Mouse (Mus musculus): ENCODE data around the gene Fuca1. TPM values are rescaled to one million over a fixed set of nuclear protein-coding genes. Genes with fewer than 3 reads are reported as not detected.

Fuca1 gene
- total and polyA plus RNA-seq, 3 experiments, result 26.8 to 48.6 TPM; not detected in 1

- no peak for TF ChIP-seq RAD21 (IDR thresholded peaks at IDR 0.05; ENCODE audit: low read depth, low read length)
- TF ChIP-seq ZKSCAN1 (IDR thresholded peaks at IDR 0.05; ENCODE audit: low read depth, low read length), result no peak
Observed at GRCm38 (mm10) chr4:135898380-135899049, 22.0 kb upstream of the Fuca1 start (continued).

DNA sequence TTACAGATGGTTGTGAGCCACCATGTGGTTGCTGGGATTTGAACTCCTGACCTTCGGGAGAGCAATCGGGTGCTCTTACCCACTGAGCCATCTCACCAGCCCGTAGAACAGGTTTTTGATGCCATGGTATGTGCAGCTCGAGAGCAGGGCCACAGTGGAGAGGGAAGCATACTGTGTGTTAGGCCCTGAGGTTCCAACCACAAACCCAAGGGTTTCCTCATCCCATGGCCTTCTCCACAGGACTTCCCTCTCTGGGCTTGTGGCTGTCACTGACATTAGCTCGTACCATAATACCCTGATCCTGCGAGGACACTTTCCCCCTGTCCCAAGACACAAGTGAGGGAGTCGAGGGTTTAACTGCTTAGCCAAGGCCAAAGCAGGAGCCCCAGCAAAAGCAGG, 21.5 kb upstream of the Fuca1 start:
- no peak overlapping the region for H3K9ac ChIP-seq (ENCODE audit: control insufficient read depth, low read depth, low read length, poor library complexity, severe bottlenecking)

DNA sequence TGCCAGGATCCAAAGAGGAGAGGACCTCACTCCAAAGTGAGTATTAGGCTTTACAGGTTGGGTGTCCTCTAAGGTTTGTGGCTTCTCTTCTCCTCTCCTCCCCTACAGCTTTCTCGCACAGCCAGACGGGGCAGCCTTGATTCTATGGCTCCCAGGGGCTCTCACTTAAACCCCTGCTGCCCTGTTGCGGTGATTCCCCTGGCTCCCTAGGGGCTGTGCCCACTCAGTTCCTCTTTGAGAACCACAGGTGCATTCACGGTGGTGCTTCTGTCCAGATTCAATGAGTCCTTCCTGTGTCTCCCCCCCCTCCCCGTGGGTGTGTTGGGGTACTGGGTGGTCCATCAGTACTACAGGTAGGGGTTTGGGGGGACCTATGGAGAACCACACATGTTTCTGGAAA, 20.5 kb upstream of the Fuca1 start:
- H3K27ac ChIP-seq (ENCODE audit: control insufficient read depth, low read depth, low read length), result no peak overlapping the region
- peaks cover 0 to 22% of the 10 kb centered on the region in 2 experiments; a peak in 2 of 4 replicates for H3K36me3 ChIP-seq (ENCODE audit: control insufficient read depth in 1 of 2, insufficient read depth in 2 of 2, low read length in 2 of 2)
- H3K4me3 ChIP-seq (ENCODE audit: control insufficient read depth in 1 of 2, insufficient read depth in 1 of 2, low read depth in 2 of 2, low read length in 2 of 2), result no peak overlapping the region
- H3K79me2 ChIP-seq (ENCODE audit: control insufficient read depth, insufficient read depth, low read length, poor library complexity), result peaks cover 5% of the 10 kb centered on the region
- no peak for DNase-seq (ENCODE audit: low read depth, low spot score)
- TF ChIP-seq CTCF (IDR thresholded peaks at IDR 0.05 in 2 of 3, conservative IDR thresholded peaks at IDR 0.05 in 1 of 3; ENCODE audit: control insufficient read depth in 1 of 3, insufficient read depth in 1 of 3, low read depth in 2 of 3, low read length in 3 of 3, poor library complexity in 1 of 3, severe bottlenecking in 1 of 3), result no peak
- no peak for TF ChIP-seq NRF1 (IDR thresholded peaks at IDR 0.05; ENCODE audit: insufficient read depth, low read depth, low read length, poor library complexity, severe bottlenecking)
- TF ChIP-seq BHLHE40 (IDR thresholded peaks at IDR 0.05; ENCODE audit: borderline replicate concordance, low read depth, low read length), result no peak
- TF ChIP-seq POLR2A (IDR thresholded peaks at IDR 0.05; ENCODE audit: control insufficient read depth in 1 of 2, insufficient read depth in 1 of 2, low read depth in 1 of 2, low read length in 2 of 2, poor library complexity in 1 of 2), result no peak
- no peak for TF ChIP-seq JUND (IDR thresholded peaks at IDR 0.05; ENCODE audit: low read depth, low read length)
- TF ChIP-seq MXI1 (IDR thresholded peaks at IDR 0.05; ENCODE audit: low read depth, low read length), result no peak
- TF ChIP-seq UBTF (IDR thresholded peaks at IDR 0.05; ENCODE audit: borderline replicate concordance, insufficient read depth, low read depth, low read length), result no peak
- no peak for TF ChIP-seq TBP (IDR thresholded peaks at IDR 0.05; ENCODE audit: low read depth, low read length)
- no peak for TF ChIP-seq POLR2AphosphoS5 (IDR thresholded peaks at IDR 0.05; ENCODE audit: borderline replicate concordance, low read depth, low read length)
- no peak for TF ChIP-seq USF2 (IDR thresholded peaks at IDR 0.05; ENCODE audit: borderline replicate concordance in 1 of 2, insufficient read depth in 1 of 2, low read depth in 1 of 2, low read length in 2 of 2)
- TF ChIP-seq MEF2A (IDR thresholded peaks at IDR 0.05; ENCODE audit: extremely low read depth, insufficient replicate concordance, low read depth, low read length, poor library complexity, severe bottlenecking), result no peak
- TF ChIP-seq EP300 (IDR thresholded peaks at IDR 0.05; ENCODE audit: low read depth in 1 of 2, low read length in 2 of 2), result no peak
- no peak for TF ChIP-seq NELFE (IDR thresholded peaks at IDR 0.05; ENCODE audit: low read depth, low read length)
- H3K4me1 ChIP-seq (ENCODE audit: control insufficient read depth in 1 of 2, insufficient read depth in 2 of 2, low read length in 2 of 2), result peaks cover 18 to 35% of the 10 kb centered on the region in 2 experiments
- no peaks in the 10 kb centered on the region for H3K9me3 ChIP-seq (replicated peaks; ENCODE audit: insufficient read depth, low read length)
- no peaks in the 10 kb centered on the region for H3K27me3 ChIP-seq (ENCODE audit: control insufficient read depth in 1 of 2, insufficient read depth in 2 of 2, low read length in 2 of 2)
- H3K9ac ChIP-seq (ENCODE audit: control insufficient read depth, low read depth, low read length, poor library complexity, severe bottlenecking), result no peak overlapping the region

More for the DNA sequence above, 21.5 kb upstream of the Fuca1 start:
- peaks cover 19 to 38% of the 10 kb centered on the region in 2 experiments for H3K4me1 ChIP-seq (ENCODE audit: control insufficient read depth in 1 of 2, insufficient read depth in 2 of 2, low read length in 2 of 2)
- DNase-seq (ENCODE audit: low read depth, low spot score), result peak; percentile 20
- peaks cover 0 to 24% of the 10 kb centered on the region in 2 experiments; a peak in 2 of 4 replicates for H3K36me3 ChIP-seq (ENCODE audit: control insufficient read depth in 1 of 2, insufficient read depth in 2 of 2, low read length in 2 of 2)
- no peaks in the 10 kb centered on the region for H3K27me3 ChIP-seq (ENCODE audit: control insufficient read depth in 1 of 2, insufficient read depth in 2 of 2, low read length in 2 of 2)
- no peak overlapping the region for H3K4me3 ChIP-seq (ENCODE audit: control insufficient read depth in 1 of 2, insufficient read depth in 1 of 2, low read depth in 2 of 2, low read length in 2 of 2)
- H3K9me3 ChIP-seq (replicated peaks; ENCODE audit: insufficient read depth, low read length), result no peaks in the 10 kb centered on the region
- no peak for TF ChIP-seq CHD1 (IDR thresholded peaks at IDR 0.05; ENCODE audit: low read depth, low read length)
- no peak for TF ChIP-seq MXI1 (IDR thresholded peaks at IDR 0.05; ENCODE audit: low read depth, low read length)
- no peak for TF ChIP-seq UBTF (IDR thresholded peaks at IDR 0.05; ENCODE audit: borderline replicate concordance, insufficient read depth, low read depth, low read length)
- TF ChIP-seq RCOR1 (IDR thresholded peaks at IDR 0.05; ENCODE audit: low read depth, low read length), result no peak
- no peak for TF ChIP-seq NRF1 (IDR thresholded peaks at IDR 0.05; ENCODE audit: insufficient read depth, low read depth, low read length, poor library complexity, severe bottlenecking)
- H3K27ac ChIP-seq (ENCODE audit: control insufficient read depth, low read depth, low read length), result no peak overlapping the region
- H3K79me2 ChIP-seq (ENCODE audit: control insufficient read depth, insufficient read depth, low read length, poor library complexity), result peaks cover 5% of the 10 kb centered on the region
